Mouse (Mus musculus) brain, embryonic 18.5 days (tissue): Measurements from ENCODE around the gene Spint1.

Source experiments
- DNase-seq: peaks from one replicate; pipeline ENCODE4 v3.0.0-alpha.2; 2012; ENCODE audit warnings: low read depth, low spot score

Gene Spint1

GRCm38 (mm10) chr2:119237210-119237870 is at the start of gene Spint1:
TSS of gene Spint1 (plus strand) at chr2:119237362.
- no peak for DNase-seq

DNA sequence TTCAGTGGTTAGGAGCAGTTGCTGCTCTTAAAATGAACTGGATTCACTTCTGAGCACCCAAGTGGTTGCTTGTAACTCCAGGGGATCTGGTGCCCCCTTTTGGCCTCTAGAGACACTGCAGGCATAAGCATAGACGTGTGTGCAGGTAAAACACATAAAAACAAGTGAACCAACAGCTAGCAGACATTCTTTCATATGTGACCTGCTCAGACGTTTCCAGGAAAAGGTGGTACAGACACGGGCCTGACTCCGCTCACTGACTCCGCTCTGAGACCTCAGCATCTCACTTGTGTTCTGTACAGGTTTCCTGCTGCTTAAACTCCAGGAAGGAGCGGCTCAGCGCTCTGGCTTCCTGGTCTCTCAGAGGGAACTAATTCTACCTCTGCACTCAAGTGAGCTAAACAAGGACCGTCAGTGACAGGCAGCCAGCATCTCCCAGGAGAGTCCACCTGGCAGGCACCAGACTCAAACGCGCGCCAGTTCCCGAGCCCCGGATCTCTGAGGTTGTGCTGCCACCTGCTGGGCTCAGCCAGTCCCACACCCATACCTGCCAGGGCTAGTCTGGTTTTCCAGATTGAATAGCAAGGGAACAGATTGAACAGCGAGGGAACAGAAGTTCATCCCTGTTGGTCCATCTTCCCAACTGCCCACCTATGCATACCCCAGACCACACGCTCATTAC is 48.0 kb upstream of the Spint1 start:
- DNase-seq, result no peak

- no peak for DNase-seq
Observed at GRCm38 (mm10) chr2:119190969-119191368, 46.2 kb upstream of the Spint1 start.

DNA sequence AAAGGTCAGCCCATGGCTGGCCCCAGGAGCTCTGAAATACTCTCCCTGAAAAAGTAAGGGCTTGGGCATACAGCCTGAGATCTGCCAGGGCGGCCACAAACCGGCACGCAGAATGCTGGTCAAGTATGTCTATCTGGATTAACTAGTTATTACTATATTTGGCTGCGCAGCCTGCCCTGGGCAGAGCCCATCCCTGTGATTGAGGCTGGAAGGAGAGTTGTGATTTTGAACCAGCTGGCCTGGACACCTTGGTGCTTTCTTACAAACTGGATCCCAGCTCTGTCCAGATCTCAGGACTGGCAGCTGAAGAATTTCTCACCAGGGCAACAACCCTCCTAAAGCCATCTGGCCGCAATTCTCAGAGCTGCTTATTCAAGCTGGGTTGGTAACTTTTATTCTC is 43.0 kb upstream of the Spint1 start:
- DNase-seq, result no peak

GRCm38 (mm10) chr2:119196316-119197108 is 40.6 kb upstream of the Spint1 start:
- DNase-seq, result no peak

DNA sequence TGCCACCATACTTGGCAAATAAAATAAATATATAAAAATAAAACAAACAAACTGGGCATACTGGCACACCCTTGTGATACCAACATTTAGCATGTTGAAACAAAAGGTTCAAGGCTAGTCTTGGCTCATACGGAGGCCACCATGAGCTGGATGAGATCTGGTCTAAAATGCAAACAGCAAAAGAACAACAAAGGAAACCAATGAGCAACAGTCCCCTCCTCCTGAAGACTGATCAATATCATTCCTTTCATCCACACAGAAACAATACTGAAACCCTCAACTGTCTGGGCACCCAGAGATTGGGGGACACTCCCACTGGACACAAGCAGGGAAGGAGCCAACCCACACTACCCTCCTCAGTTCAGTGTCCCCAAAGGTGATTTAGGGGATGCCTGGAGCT is 39.7 kb upstream of the Spint1 start:
- DNase-seq, result no peak

GRCm38 (mm10) chr2:119198049-119198448 is 39.1 kb upstream of the Spint1 start:
- no peak for DNase-seq

GRCm38 (mm10) chr2:119198934-119199333 is 38.2 kb upstream of the Spint1 start:
- DNase-seq, result no peak

- DNase-seq, result no peak
Observed at GRCm38 (mm10) chr2:119202914-119203453, 34.2 kb upstream of the Spint1 start.

DNA sequence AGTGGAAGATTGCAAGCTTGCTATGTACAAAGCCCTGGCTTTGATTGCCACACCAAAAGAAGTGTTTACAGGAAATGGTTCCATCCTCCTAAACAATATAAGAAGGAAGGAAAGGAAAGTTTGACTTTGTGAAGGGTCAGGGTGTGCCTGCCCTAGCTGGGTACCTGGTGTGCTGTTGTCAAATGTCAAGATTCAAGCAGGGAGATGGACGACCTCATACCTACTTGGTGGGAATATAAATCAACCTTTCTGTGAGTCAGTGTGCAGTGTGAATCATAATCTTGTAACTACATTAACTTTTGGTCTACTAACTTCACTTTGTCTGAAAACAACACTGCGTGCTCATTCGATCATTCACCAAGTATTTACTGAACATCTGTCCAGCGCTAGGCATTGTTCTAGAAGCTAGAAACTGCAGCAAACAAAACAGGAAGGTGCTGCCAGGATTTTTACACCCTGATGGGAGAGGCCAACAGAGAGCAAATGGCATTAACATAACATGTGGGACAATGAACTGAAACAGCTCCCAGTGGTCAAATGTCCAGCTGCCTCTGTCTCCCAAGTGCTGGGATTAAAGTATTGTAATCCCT is 33.2 kb upstream of the Spint1 start:
- no peak for DNase-seq

- no peak for DNase-seq
Observed at GRCm38 (mm10) chr2:119207961-119208343, 29.2 kb upstream of the Spint1 start.

DNA sequence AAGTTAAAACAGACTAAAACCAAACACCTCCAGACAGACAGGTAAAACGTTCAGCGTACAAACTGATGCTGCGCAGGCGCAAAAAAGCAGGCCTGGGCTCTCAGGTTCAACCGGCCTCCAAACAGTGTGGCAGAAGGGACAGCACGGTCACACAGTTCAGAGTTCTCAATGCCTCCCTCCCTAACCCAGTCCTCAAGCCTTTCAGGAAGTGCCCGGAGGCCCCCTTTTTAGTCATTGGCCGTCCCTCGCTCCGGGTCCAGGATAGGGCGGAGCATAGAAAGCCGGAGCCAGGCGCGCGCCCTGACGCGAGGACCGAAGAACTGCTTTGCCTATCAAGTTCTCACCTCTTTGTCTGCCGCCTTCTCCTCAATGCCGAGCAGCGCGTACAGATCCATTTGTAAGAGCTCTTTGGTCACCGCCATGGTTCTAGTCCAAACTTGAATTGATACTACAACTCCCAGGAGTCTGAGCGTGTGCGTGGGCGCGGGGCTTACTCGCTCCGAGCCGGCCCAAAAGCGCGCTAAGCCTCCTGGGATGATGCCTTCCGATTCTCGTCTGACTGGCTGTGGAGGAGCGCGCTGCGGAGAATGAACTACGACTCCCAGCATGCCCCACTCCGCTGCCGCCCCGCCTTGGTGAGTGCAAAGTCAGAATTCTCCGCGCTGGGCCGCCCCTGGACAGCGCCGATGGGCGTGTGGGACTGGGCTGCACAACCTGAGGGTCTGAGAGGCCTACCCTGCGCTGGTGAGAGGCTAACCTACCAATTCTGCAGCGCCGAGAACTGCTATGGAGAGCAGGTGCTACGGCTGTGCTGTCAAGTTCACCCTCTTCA is 28.6 kb upstream of the Spint1 start, which contains the start of the genes Zfyve19 and Dnajc17:
Zfyve19 (plus strand) TSS at position 274 of the 832 bp plus-strand sequence.
Dnajc17 (minus strand) TSS at position 452 of the 832 bp plus-strand sequence.
- DNase-seq, result peak; percentile 94

GRCm38 (mm10) chr2:119209176-119209507 is 28.0 kb upstream of the Spint1 start:
- DNase-seq, result no peak

- DNase-seq, result no peak
Observed at GRCm38 (mm10) chr2:119229775-119230704, 7.1 kb upstream of the Spint1 start, which contains the start of gene Ppp1r14d. TSS of gene Ppp1r14d (minus strand) at chr2:119229906.

- DNase-seq, result no peak
Observed at GRCm38 (mm10) chr2:119236682-119237209, 416 bp upstream of the Spint1 start.

DNA sequence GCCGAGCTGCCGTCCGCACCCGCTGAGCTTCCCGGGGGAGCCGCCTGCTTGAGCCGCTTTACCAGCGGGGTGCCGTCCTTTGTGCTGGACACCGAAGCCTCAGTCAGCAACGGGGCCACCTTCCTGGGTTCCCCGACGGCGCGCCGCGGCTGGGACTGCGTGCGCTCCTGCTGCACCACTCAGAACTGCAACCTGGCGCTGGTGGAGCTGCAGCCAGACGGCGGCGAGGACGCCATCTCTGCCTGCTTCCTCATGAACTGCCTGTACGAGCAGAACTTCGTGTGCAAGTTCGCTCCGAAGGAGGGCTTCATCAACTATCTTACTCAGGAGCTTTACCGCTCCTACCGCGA is 684 bp downstream of the Spint1 start:
- DNase-seq, result no peak

DNA sequence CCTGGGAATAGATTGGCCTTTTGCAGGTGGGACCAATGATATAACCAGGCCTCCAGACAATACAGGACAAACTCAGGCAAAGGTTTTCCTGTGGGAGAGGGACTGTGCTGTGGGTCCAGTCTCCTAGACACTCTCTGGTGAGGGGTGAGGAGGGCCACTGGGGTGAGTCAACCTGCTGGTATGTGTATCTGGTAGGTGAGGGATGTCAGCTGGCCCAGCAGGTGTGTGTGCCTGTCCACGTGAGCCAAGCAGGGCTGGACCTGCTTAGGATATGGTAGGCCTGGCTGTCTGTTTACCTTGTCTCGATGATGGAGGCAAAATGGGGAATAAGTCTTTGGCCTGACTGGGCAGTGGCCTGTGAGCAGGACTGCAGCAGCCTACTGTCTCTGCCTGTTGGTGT is 1.5 kb downstream of the Spint1 start:
- DNase-seq, result no peak

DNA sequence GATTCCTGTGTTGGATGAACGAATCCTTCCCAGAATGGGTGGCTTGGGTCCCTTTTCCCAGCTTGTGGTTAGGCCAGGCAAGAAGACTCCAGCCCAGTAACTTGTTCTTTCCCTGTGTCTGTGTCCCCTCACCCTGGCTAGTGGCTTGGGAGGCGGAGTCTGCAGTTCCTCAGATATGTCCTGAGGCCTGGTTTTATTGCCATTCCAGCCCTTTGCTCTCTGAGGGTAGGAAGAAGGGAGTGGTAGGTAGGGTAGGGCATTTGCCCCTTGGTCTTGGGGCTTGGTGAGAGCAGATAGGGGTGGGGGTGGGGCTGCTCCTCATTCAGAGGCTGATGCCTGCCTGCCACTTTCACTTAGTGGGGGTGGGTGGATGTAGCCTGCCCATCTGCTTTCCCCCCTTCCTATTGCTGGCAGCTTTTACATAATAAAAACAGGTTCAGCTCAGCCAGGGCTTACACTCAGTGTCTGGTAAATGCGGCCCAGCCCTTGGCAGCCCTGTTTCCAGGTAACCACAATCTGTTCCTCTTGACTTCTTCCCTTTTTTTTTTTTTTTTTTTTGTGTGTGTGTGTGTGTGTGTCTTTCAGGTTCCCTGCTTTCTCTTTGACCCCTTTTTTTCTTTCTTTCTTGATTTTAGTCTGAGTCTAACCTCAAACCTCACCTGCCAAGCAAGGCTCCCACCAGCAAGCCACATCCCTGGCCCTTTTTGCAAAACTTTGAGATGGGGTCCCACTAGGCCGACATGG is 3.1 kb downstream of the Spint1 start:
- no peak for DNase-seq

DNA sequence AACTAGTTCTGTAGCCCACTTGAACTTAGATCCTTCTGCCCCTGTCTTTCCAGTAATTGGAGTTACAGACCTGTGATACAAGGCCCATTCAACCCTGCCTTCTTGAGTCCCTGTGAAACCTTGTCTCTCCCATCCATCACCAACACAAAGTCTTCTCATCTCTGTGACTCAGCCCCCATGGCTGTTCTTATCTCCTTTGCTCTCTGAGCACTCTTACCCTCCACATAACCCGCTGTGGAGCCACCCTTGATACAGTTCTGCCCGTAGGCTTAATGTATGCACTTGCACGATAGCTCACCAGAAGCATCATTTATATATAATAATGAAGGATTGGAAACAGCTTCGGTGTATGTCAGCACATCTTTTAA is 3.6 kb downstream of the Spint1 start:
- DNase-seq, result no peak
